Mouse (Mus musculus) liver, embryonic 16.5 days (tissue): ENCODE results near the gene Hormad2. TPM values are rescaled to one million over a fixed set of nuclear protein-coding genes. Genes with fewer than 3 reads are reported as not detected.

Source experiments
- ATAC-seq: fragments of 200-750 bp; cut with Nextera tagmentation; 2 replicates; pipeline ENCODE4 v1.8.0; 2017; ENCODE audit warnings: low read depth, mild to moderate bottlenecking, moderate number of reproducible peaks, moderate library complexity
- H3K27ac ChIP-seq: fragments of 300-500 bp; sonication (generic); 2 replicates; pipeline ENCODE4 v1.5.1; 2014; ENCODE audit warnings: mild to moderate bottlenecking, low read length
- H3K27me3 ChIP-seq: fragments of 300-500 bp; sonication (generic); 2 replicates; pipeline ENCODE4 v1.6.1; 2014; ENCODE audit warnings: low read depth, low read length, mixed read lengths; ENCODE audit not compliant: control insufficient read depth, insufficient read depth
- H3K36me3 ChIP-seq: fragments of 300-500 bp; sonication (generic); 2 replicates; pipeline ENCODE4 v1.6.1; 2014; ENCODE audit warnings: mild to moderate bottlenecking; ENCODE audit not compliant: control insufficient read depth, insufficient read depth
- H3K4me1 ChIP-seq: fragments of 300-500 bp; sonication (generic); 2 replicates; pipeline ENCODE4 v1.6.1; 2014; ENCODE audit warnings: low read depth, low read length, mixed read lengths; ENCODE audit not compliant: control insufficient read depth
- H3K4me2 ChIP-seq: fragments of 300-500 bp; sonication (generic); 2 replicates; pipeline ENCODE4 v1.6.1; 2014; ENCODE audit warnings: low read depth, low read length, mixed read lengths
- H3K4me3 ChIP-seq: fragments of 300-500 bp; sonication (generic); 2 replicates; pipeline ENCODE4 v1.5.1; 2014; ENCODE audit warnings: low read depth, mild to moderate bottlenecking, low read length
- H3K9ac ChIP-seq: fragments of 300-500 bp; sonication (generic); 2 replicates; pipeline ENCODE4 v1.6.1; 2014; ENCODE audit warnings: low read depth, low read length
- H3K9me3 ChIP-seq: fragments of 300-500 bp; sonication (generic); replicated peaks from 2 replicates; pipeline ENCODE4 v1.6.1; 2016; ENCODE audit warnings: low read length; ENCODE audit not compliant: control insufficient read depth
- WGBS: fragments of 180-500 bp; shearing (Covaris S2); extraction: QIAGEN DNeasy Blood & Tissue Kit; methylation state at CpG from one replicate; pipeline ENCODE4 v1.1.7; 2014; ENCODE audit not compliant: insufficient replicate concordance; 5-methylcytosine and 5-hydroxymethylcytosine counted together
- polyA plus RNA-seq: library from polyadenylated mRNA; unstranded; fragments of >200 nt; fragmentation: Nextera tagmentation; extraction: Ambion mirVana; gene quantifications from 2 replicates; pipeline ENCODE4 v1.2.1, GENCODE M21; 2015

Hormad2 gene
- polyA plus RNA-seq, 1 experiment from 2014 or later: 0.39 TPM

GRCm38 (mm10) chr11:4340109-4340779 lies 100.7 kb downstream of the Hormad2 start:
- Histone ChIP-seq H3K9ac (no peak overlapping the region), H3K4me1 (peaks cover 2% of the 10 kb centered on the region), H3K4me2 (no peak overlapping the region), H3K4me3 (no peak overlapping the region), H3K9me3 (no peaks in the 10 kb centered on the region), H3K27ac (no peak overlapping the region), H3K27me3 (no peaks in the 10 kb centered on the region), H3K36me3 (no peaks in the 10 kb centered on the region)
- 70% methylated on average over 9 of the region's 9 CpGs for WGBS
- ATAC-seq: no peak

DNA sequence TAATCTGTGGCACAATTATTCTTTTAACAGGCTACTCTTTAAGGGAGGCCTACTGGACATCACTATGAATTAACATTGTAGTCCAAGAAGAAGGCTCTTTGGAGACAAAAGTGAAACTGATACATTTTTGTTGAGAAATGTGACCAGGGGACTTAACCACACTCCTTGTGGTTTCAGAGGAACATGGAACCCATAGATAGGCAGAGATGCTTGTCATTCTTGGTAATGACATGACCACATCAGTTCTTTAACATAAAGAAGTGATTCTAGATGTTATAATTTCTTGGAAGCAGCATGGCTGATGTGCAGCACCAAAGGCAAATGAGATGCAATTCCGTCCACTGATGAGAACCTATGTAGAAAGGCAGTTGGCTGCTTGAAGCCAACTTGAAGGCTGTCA lies 101.6 kb downstream of the Hormad2 start:
- WGBS: 30% methylated on average over 1 of the region's 1 CpGs
- Histone ChIP-seq H3K4me1 (peaks cover 2% of the 10 kb centered on the region), H3K4me2 (no peak overlapping the region), H3K36me3 (no peaks in the 10 kb centered on the region), H3K9me3 (no peaks in the 10 kb centered on the region), H3K4me3 (no peak overlapping the region), H3K9ac (no peak overlapping the region), H3K27me3 (no peaks in the 10 kb centered on the region), H3K27ac (no peak overlapping the region)
- no peak for ATAC-seq

DNA sequence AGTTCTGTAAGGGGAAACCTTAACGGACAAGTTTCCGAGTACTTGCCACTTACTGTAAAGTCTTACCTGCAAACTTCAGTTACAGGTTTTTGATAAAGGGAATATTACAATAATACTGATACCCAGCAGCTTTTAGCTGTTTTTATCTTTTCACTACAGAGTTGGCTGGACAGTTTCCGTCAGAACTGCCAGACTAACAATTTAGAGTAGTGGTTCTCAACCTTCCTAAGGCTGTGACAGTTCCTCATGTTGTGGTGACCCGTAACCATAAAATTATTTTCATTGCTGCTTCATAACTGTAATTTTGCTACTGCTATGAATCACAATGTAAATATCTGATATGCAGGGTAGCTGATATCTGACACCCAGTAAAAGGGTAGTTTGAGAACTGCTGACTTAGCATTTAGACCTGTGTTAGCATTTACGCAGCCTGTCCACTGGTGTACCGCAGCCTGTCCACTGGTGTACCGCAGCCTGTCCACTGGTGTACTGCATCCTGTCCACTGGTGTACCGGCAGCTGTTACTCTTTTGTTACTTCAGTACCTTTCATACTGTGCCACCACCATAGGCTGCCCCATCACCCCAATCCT lies 104.1 kb downstream of the Hormad2 start:
- Histone ChIP-seq H3K4me3 (no peak overlapping the region), H3K27me3 (no peaks in the 10 kb centered on the region)

GRCm38 (mm10) chr11:4335810-4336692 lies 104.9 kb downstream of the Hormad2 start:
- WGBS: 28% methylated on average over 10 of the region's 10 CpGs
- no peak overlapping the region for H3K4me3 ChIP-seq
- no peaks in the 10 kb centered on the region for H3K36me3 ChIP-seq

More for the DNA sequence above, 104.1 kb downstream of the Hormad2 start:
- Histone ChIP-seq H3K27ac (no peak overlapping the region), H3K9me3 (no peaks in the 10 kb centered on the region), H3K36me3 (no peaks in the 10 kb centered on the region), H3K4me2 (no peak overlapping the region), H3K9ac (no peak overlapping the region), H3K4me1 (peaks cover 2% of the 10 kb centered on the region)
- WGBS: 53% methylated on average over 8 of the region's 8 CpGs
- no peak for ATAC-seq

DNA sequence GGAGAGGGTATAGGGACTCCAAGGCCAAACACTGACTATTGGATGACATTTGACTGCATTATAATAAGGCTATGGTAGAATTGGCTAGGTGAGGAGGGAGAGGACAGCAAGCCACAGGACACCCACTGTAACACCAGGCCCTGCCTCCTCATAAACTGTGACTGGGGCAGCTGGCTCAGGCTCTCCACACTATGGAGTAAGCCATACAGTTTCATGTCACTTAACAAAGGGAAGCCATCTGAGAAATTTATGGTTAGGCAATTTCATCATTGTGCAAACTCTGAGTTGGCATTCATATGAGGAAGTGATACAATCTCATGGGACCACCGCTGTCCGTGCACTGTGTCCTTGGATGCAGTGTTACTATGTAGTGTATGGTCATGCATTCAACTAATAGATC lies 107.9 kb downstream of the Hormad2 start:
- no peaks in the 10 kb centered on the region for H3K36me3 ChIP-seq
- H3K4me3 ChIP-seq: no peak overlapping the region
- ATAC-seq: no peak
- no peak overlapping the region for H3K9ac ChIP-seq
- H3K27ac ChIP-seq: no peak overlapping the region
- no peaks in the 10 kb centered on the region for H3K27me3 ChIP-seq
- H3K4me1 ChIP-seq: peaks cover 2% of the 10 kb centered on the region
- WGBS: 33% methylated on average over 2 of the region's 2 CpGs
- H3K4me2 ChIP-seq: no peak overlapping the region
- no peaks in the 10 kb centered on the region for H3K9me3 ChIP-seq

More at GRCm38 (mm10) chr11:4335810-4336692, 104.9 kb downstream of the Hormad2 start:
- H3K4me1 ChIP-seq: peaks cover 2% of the 10 kb centered on the region
- no peak overlapping the region for H3K27ac ChIP-seq
- no peak for ATAC-seq
- no peak overlapping the region for H3K9ac ChIP-seq
- H3K27me3 ChIP-seq: no peaks in the 10 kb centered on the region
- no peak overlapping the region for H3K4me2 ChIP-seq
- no peaks in the 10 kb centered on the region for H3K9me3 ChIP-seq

DNA sequence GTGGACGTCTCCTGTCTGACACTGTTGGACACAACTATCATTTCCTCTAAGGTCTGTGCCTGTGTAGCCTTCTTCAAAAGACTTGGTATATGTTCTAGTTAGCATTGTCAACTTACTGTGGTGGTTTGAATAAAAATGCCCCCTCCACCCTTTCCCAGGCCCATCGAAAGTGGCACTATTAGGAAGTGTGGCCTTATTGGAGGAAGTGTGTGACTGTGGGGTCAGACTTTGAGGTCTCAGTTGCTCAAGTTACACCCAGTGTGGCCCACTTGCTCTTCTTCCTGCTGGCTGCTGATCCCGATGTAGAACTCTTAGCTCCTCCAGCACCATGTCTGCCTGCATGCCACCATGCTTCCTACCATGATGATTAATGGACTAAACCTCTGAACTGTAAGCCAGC lies 112.7 kb downstream of the Hormad2 start:
- Histone ChIP-seq H3K4me3 (no peak overlapping the region), H3K9me3 (no peaks in the 10 kb centered on the region), H3K4me1 (no peaks in the 10 kb centered on the region), H3K9ac (no peak overlapping the region), H3K27me3 (no peaks in the 10 kb centered on the region), H3K4me2 (no peak overlapping the region), H3K36me3 (no peaks in the 10 kb centered on the region), H3K27ac (no peak overlapping the region)
- 42% methylated on average over 3 of the region's 3 CpGs for WGBS
- no peak for ATAC-seq

DNA sequence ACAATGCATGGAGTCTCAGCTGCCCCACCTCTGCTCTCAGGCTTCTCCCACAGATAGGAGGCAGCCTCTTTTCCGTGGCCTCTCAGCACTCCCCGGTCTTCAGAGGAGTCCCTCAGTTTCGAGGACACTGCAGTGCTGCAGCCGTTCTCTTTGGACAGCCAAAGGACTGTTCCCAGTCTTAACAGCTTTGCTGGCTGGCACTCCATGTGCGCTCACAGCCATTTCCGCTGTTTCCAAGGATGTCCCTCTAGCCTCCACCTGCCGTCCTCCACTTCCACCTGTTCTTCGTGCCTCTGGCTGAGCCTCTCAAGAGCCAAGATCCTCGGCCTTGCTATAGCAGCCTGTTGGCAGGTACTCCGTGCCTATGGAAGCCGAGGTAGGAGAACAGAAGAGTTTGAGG lies 117.4 kb downstream of the Hormad2 start:
- H3K4me3 ChIP-seq: no peak overlapping the region
- no peaks in the 10 kb centered on the region for H3K4me1 ChIP-seq
- no peaks in the 10 kb centered on the region for H3K27me3 ChIP-seq
- ATAC-seq: no peak
- H3K4me2 ChIP-seq: no peak overlapping the region
- 71% methylated on average over 11 of the region's 11 CpGs for WGBS
- H3K27ac ChIP-seq: no peak overlapping the region
- no peak overlapping the region for H3K9ac ChIP-seq
- no peaks in the 10 kb centered on the region for H3K9me3 ChIP-seq
- no peaks in the 10 kb centered on the region for H3K36me3 ChIP-seq

GRCm38 (mm10) chr11:4322943-4323342 lies 118.0 kb downstream of the Hormad2 start:
- 65% methylated on average over 6 of the region's 6 CpGs for WGBS
- Histone ChIP-seq H3K9ac (no peak overlapping the region), H3K27ac (no peak overlapping the region), H3K9me3 (no peaks in the 10 kb centered on the region), H3K27me3 (no peaks in the 10 kb centered on the region), H3K4me3 (no peak overlapping the region), H3K4me1 (no peaks in the 10 kb centered on the region), H3K36me3 (no peaks in the 10 kb centered on the region), H3K4me2 (no peak overlapping the region)
- no peak for ATAC-seq

GRCm38 (mm10) chr11:4320876-4321275 lies 120.0 kb downstream of the Hormad2 start:
- Histone ChIP-seq H3K4me1 (no peaks in the 10 kb centered on the region), H3K36me3 (no peaks in the 10 kb centered on the region), H3K4me2 (no peak overlapping the region), H3K4me3 (no peak overlapping the region), H3K9me3 (no peaks in the 10 kb centered on the region), H3K27me3 (no peaks in the 10 kb centered on the region), H3K27ac (no peak overlapping the region), H3K9ac (no peak overlapping the region)
- ATAC-seq: no peak
- 67% methylated on average over 4 of the region's 4 CpGs for WGBS
